29 mouse cellular contexts compared by ENCODE assay signal in the genomic region with DNA sequence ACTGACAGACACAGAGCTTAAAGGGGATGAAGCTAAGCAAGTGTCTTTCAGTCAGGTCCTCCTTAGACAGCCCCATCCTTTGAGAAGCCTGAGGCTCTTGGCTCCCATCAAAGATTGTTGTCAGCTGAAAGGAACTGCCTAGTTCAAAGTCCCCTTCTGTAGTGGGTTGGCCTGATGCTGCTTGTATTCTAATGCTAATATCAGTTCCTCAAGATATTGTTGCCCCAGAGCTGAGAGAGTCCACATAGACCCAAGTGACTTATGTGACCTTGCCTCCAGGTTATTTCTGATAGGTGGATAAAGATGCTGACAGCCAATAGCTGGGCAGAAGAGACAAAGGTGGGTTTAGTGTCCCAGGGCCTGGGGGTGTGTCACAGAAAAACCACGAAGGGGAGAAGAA. TPM values are rescaled to one million over a fixed set of nuclear protein-coding genes. Genes with fewer than 3 reads are reported as not detected.
A peak's percentile ranks its signal among the peaks of the same experiment; 100 is the strongest.
DNase-seq lines count a peak whose midpoint lies in the region; ATAC-seq and TF ChIP-seq lines count a peak whose summit lies in the region.
"Had no signal": no experiment of that assay in that cellular context is flagged by ENCODE, and none has a peak within 500 bp of the region (broad histone marks: within the 10 kb centered on the region; RNA-seq: fewer than 3 reads in every experiment).

No protein-coding gene starts in this region.

- H3K9me3 ChIP-seq in ES-Bruce4 (replicated peaks; ENCODE audit: control insufficient read depth, insufficient read depth, low read length, poor library complexity, severe bottlenecking), result peaks cover 4% of the 10 kb centered on the region
- H3K9me3 ChIP-seq in liver, embryonic 11.5 days (ENCODE audit: control insufficient read depth, low read length), result no peaks in the 10 kb centered on the region
- H3K9me3 ChIP-seq: G1E had no signal

- no peaks in the 10 kb centered on the region for H3K4me1 ChIP-seq in ES-Bruce4 (ENCODE audit: control insufficient read depth, insufficient read depth, low read length)
- no peaks in the 10 kb centered on the region for H3K4me1 ChIP-seq in liver, embryonic 11.5 days (replicated peaks; ENCODE audit: control insufficient read depth, insufficient read depth, low read length)

- H3K27me3 ChIP-seq in ES-Bruce4 (ENCODE audit: control insufficient read depth, insufficient read depth, low read length, poor library complexity, severe bottlenecking), result no peaks in the 10 kb centered on the region
- H3K27me3 ChIP-seq in liver, embryonic 11.5 days (replicated peaks; ENCODE audit: control insufficient read depth, insufficient read depth, low read length), result no peaks in the 10 kb centered on the region
- H3K27me3 ChIP-seq: CH12.LX had no signal

- H3K4me2 ChIP-seq in liver, embryonic 11.5 days, result no peak overlapping the region

- 0 out of 2 replicates have a peak, but pooled peaks have one; percentile 4 for TF ChIP-seq EP300 in ES-Bruce4 (IDR thresholded peaks at IDR 0.05; ENCODE audit: insufficient read depth, low read depth, low read length)

- no peak overlapping the region for H3K4me3 ChIP-seq in ES-Bruce4 (ENCODE audit: low read depth, low read length)
- no peak overlapping the region for H3K4me3 ChIP-seq in liver, embryonic 11.5 days (ENCODE audit: low read depth, low read length)

- ATAC-seq in liver, embryonic 11.5 days (replicated peaks; ENCODE audit: low FRiP score), result no peak
- ATAC-seq: activated CD4-positive, CD25-positive, alpha-beta regulatory T cell, adult 4 months; CD4-positive, CD25-positive, alpha-beta regulatory T cell, adult 4 months; Patski had no signal

- TF ChIP-seq CTCF in ES-Bruce4 (IDR thresholded peaks at IDR 0.05; ENCODE audit: low read depth, low read length), result no peak

- peak; percentile 61 for DNase-seq in ES-CJ7 (ENCODE audit: low read depth, low spot score)
- DNase-seq in R1 (ENCODE audit: low read depth, low spot score), result peak; percentile 16
- peak; percentile 70 for DNase-seq in ZHBTc4 (ENCODE audit: low read depth, low spot score)
- no peak for DNase-seq in liver, embryonic 11.5 days (ENCODE audit: low spot score)
- no peak for DNase-seq in adrenal gland, postnatal 4 days (ENCODE audit: low spot score in 2 of 2)
- DNase-seq in heart, postnatal 36 days, result no peak
- DNase-seq in right cerebral cortex, postnatal 10 days (ENCODE audit: low spot score in 2 of 2), result no peak
- DNase-seq: adrenal gland, adult 2 months; adrenal gland, adult 8-10 months; adrenal gland, postnatal 10 days; adrenal gland, postnatal 14 days; adrenal gland, postnatal 25 days; adrenal gland, postnatal 36 days; B cell, adult 2 months; cerebellum, adult 11 months; cerebellum, adult 11-12 months; cerebellum, adult 18-20 months; cerebellum, adult 2 months; cerebellum, adult 8-10 months; cerebellum, adult 9-10 months; cerebellum, adult 9-11 months had no signal

- intact Hi-C loops in heart, postnatal 36 days (cut with DNase I), result no loop called here

- no peak overlapping the region for H3K27ac ChIP-seq in ES-Bruce4 (ENCODE audit: insufficient read depth, low read length)
- no peak overlapping the region for H3K27ac ChIP-seq in liver, embryonic 11.5 days (ENCODE audit: low read depth, low read length)

- 21% methylated on average over 1 of the region's 1 CpGs for WGBS in liver, embryonic 11.5 days

- H3K36me3 ChIP-seq in ES-Bruce4 (ENCODE audit: control insufficient read depth, insufficient read depth, low read length, poor library complexity, severe bottlenecking), result no peaks in the 10 kb centered on the region
- H3K36me3 ChIP-seq in liver, embryonic 11.5 days (ENCODE audit: control insufficient read depth, insufficient read depth, low read length), result no peaks in the 10 kb centered on the region
- H3K36me3 ChIP-seq: G1E had no signal

- no peak for TF ChIP-seq POLR2A in ES-Bruce4 (IDR thresholded peaks at IDR 0.05; ENCODE audit: insufficient read depth, low read length)

- H3K9ac ChIP-seq in ES-Bruce4 (ENCODE audit: low read depth, poor library complexity, severe bottlenecking), result no peak overlapping the region
- H3K9ac ChIP-seq in liver, embryonic 11.5 days (ENCODE audit: low read depth, low read length), result no peak overlapping the region

RNA-seq across cellular contexts. Expression of a gene that starts 8.8 kb away (rescaled TPM):
- 3.2 and 4.1 TPM in 2 replicates for polyA plus RNA-seq in ES-Bruce4 (2011; ENCODE audit: insufficient read depth, insufficient read length, low read depth, missing spikeins)
- polyA plus RNA-seq in liver, embryonic 11.5 days (2014; fragmentation: Nextera tagmentation; extraction: Ambion mirVana), result 0.05 and 0.10 TPM in 2 replicates
- total RNA-seq in adrenal gland, postnatal 4 days (2021), result under 1 TPM; 0.20 to 0.25 TPM
- total RNA-seq in heart, postnatal 36 days (2021), result under 1 TPM in 1 of 2 experiments, not detected in 1; 0.05 TPM
- total RNA-seq: adrenal gland, adult 2 months; adrenal gland, postnatal 14 days; adrenal gland, postnatal 25 days; adrenal gland, postnatal 36 days; CH12.LX; G1E; MEL had no signal
- polyA plus RNA-seq: activated CD4-positive, CD25-positive, alpha-beta regulatory T cell, adult 4 months; adrenal gland, adult 2 months; C2C12; CD4-positive, CD25-positive, alpha-beta regulatory T cell, adult 4 months; G1E; Patski had no signal

Comparison
In these comparisons a context has a peak if more than half of its experiments do, and no peak if none do; other contexts are left out.
1. DNase-seq: peak in ES-CJ7 (single experiment), R1 (single experiment) and ZHBTc4 (single experiment); none in liver, embryonic 11.5 days (single experiment), adrenal gland, postnatal 4 days (0 of 2), heart, postnatal 36 days (0 of 2) and right cerebral cortex, postnatal 10 days (0 of 2).